Mouse (Mus musculus): Measurements from ENCODE around the gene Evc2.

Evc2 gene

DNA sequence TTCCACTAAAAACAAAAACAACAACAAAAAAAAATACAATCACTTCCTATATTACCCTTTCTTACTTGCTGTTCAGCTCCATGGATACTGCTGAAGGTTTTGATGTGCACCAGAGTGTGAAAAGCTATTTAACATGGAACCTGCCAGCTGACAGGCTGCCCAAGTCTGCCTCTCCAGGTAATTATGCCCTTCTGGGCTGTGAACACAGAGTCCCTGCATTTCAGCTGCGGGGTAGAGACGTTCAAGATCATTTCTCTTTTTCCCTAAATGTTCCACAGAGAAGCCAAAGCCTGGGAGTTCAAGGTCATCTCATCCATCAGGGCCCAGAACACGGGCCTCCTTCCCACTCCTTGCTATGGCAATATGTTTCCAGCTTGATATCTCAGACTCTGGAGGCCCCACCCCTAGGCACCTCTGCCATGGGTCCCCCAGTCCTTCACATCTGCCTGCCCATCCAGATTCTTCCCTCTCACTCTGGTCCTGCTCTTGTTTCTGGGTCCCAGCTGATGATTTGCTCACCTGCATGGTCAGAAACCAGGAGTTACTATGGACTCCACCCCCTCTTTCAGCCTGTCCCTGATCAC is 133.8 kb downstream of the Evc2 start:
- DNase-seq (ENCODE audit: low spot score in 2 of 2), result no peak

All from spleen, postnatal 10 days (tissue).